Mouse (Mus musculus) fat pad, adult 2 months (tissue): Measurements from ENCODE around the gene Tomm5.
"Not testable (repeated sequence)": the region's sequence is repeated elsewhere in the genome, so short reads cannot be mapped to it uniquely, and the experiment has no call there.

ENCODE experiments used
- DNase-seq: peaks from one replicate; pipeline ENCODE4 v3.0.0-alpha.2; 2011; ENCODE audit warnings: low read depth, low spot score; ENCODE audit errors: extremely low read depth

Tomm5 gene

GRCm38 (mm10) chr4:45066036-45066730 lies 41.7 kb downstream of the Tomm5 start:
- no peak for DNase-seq

- no peak for DNase-seq
Measured at GRCm38 (mm10) chr4:45064577-45064976, 43.3 kb downstream of the Tomm5 start.

- not testable (repeated sequence) for DNase-seq
Measured at GRCm38 (mm10) chr4:45063836-45064235, 44.1 kb downstream of the Tomm5 start.

DNA sequence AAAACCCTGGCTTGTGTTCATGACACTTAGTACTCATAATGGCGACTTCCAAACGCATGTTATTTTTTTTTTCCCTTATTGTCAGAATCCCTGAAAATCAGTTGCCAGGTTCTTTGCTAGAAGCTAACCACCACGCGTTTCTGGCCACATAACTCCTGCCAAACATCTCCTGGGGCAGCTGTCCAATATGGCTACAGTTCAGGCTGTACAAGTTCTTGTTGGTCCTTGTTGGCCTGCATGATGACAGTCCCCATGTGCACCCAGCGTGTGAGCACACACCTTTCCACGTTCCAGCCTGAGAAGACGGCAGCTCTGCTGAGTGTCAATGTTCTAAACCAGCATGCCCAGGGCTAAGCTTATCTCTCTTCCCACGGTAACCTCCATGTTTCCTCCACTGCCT lies 52.5 kb downstream of the Tomm5 start:
- peak; percentile 39 for DNase-seq
